ENCODE assay signal across 28 mouse cellular contexts in genomic region chr11:29209774-29210173, GRCm38 (mm10).
"Had no signal": no experiment of that assay in that cellular context is flagged by ENCODE, and none has a peak within 500 bp of the region (broad histone marks: within the 10 kb centered on the region; RNA-seq: fewer than 3 reads in every experiment).

No protein-coding gene starts in this region.

- H3K27ac ChIP-seq: embryonic facial prominence, embryonic 10.5 days; embryonic facial prominence, embryonic 12.5 days; embryonic facial prominence, embryonic 13.5 days; embryonic facial prominence, embryonic 15.5 days; forebrain, embryonic 10.5 days; forebrain, embryonic 12.5 days; forebrain, embryonic 13.5 days; forebrain, embryonic 15.5 days; gastrocnemius, adult 2 months; heart, adult 2 months; heart, embryonic 10.5 days had no signal

- H3K9me3 ChIP-seq: embryonic facial prominence, embryonic 10.5 days; embryonic facial prominence, embryonic 12.5 days; embryonic facial prominence, embryonic 13.5 days; embryonic facial prominence, embryonic 15.5 days; forebrain, embryonic 10.5 days; forebrain, embryonic 12.5 days; forebrain, embryonic 13.5 days; forebrain, embryonic 15.5 days; heart, embryonic 10.5 days had no signal

- DNase-seq: cerebellum, adult 9-11 months; cerebellum, postnatal 10 days; cerebellum, postnatal 14 days; cerebellum, postnatal 25 days; cerebellum, postnatal 36 days; embryo, embryonic 11 days; forebrain, postnatal 0 days; gastrocnemius, adult 2 months; gastrocnemius, postnatal 10 days; gastrocnemius, postnatal 14 days; gastrocnemius, postnatal 25 days; gastrocnemius, postnatal 36 days; heart, adult 11 months; heart, adult 18-20 months; heart, adult 2 months had no signal

- H3K4me1 ChIP-seq: embryonic facial prominence, embryonic 10.5 days; embryonic facial prominence, embryonic 12.5 days; embryonic facial prominence, embryonic 13.5 days; embryonic facial prominence, embryonic 15.5 days; forebrain, embryonic 10.5 days; forebrain, embryonic 12.5 days; forebrain, embryonic 13.5 days; forebrain, embryonic 15.5 days; heart, embryonic 10.5 days had no signal

- H3K9ac ChIP-seq: embryonic facial prominence, embryonic 12.5 days; embryonic facial prominence, embryonic 13.5 days; embryonic facial prominence, embryonic 15.5 days; forebrain, embryonic 12.5 days; forebrain, embryonic 13.5 days; forebrain, embryonic 15.5 days; forebrain, postnatal 0 days had no signal

- ATAC-seq: forebrain, embryonic 13.5 days; forebrain, embryonic 14.5 days; forebrain, embryonic 15.5 days; forebrain, embryonic 16.5 days; forebrain, postnatal 0 days had no signal

- H3K27me3 ChIP-seq: embryonic facial prominence, embryonic 12.5 days; embryonic facial prominence, embryonic 13.5 days; embryonic facial prominence, embryonic 15.5 days; forebrain, embryonic 12.5 days; forebrain, embryonic 13.5 days; forebrain, embryonic 15.5 days had no signal

- H3K4me2 ChIP-seq: embryonic facial prominence, embryonic 12.5 days; embryonic facial prominence, embryonic 13.5 days; embryonic facial prominence, embryonic 15.5 days; forebrain, embryonic 12.5 days; forebrain, embryonic 13.5 days; forebrain, embryonic 15.5 days; heart, embryonic 11.5 days had no signal

- H3K4me3 ChIP-seq: embryonic facial prominence, embryonic 10.5 days; embryonic facial prominence, embryonic 12.5 days; embryonic facial prominence, embryonic 13.5 days; embryonic facial prominence, embryonic 15.5 days; erythroblast, embryonic 14.5 days; forebrain, embryonic 10.5 days; forebrain, embryonic 12.5 days; forebrain, embryonic 13.5 days; forebrain, embryonic 15.5 days; gastrocnemius, adult 2 months; heart, adult 2 months; heart, embryonic 10.5 days had no signal
